Mouse (Mus musculus): ENCODE results near the gene Mpp6.

- TF ChIP-seq CTCF (IDR thresholded peaks at IDR 0.05; ENCODE audit: low read depth) (no peak), EP300 (IDR thresholded peaks at IDR 0.05; ENCODE audit: low read depth) (no peak)
Measured at GRCm38 (mm10) chr6:50075248-50075647, 34.8 kb upstream of the Mpp6 start.
